In genomic region chr12:71626801-71627200, GRCm38 (mm10) we compare ENCODE assay signal across 10 mouse cellular contexts.
A peak's percentile ranks its signal among the peaks of the same experiment; 100 is the strongest.
DNase-seq lines count a peak whose midpoint lies in the region; ATAC-seq lines count a peak whose summit lies in the region.
"Had no signal": no experiment of that assay in that cellular context is flagged by ENCODE, and none has a peak within 500 bp of the region (broad histone marks: within the 10 kb centered on the region; RNA-seq: fewer than 3 reads in every experiment).

No protein-coding gene starts in this region.

- H3K27me3 ChIP-seq in heart, embryonic 10.5 days (ENCODE audit: insufficient read depth, poor library complexity, severe bottlenecking) = no peaks in the 10 kb centered on the region
- no peaks in the 10 kb centered on the region for H3K27me3 ChIP-seq in kidney, embryonic 16.5 days (ENCODE audit: insufficient read depth, low read length)
- H3K27me3 ChIP-seq in stomach, embryonic 16.5 days (ENCODE audit: control insufficient read depth, insufficient read depth, low read length) = no peaks in the 10 kb centered on the region

- no peak overlapping the region for H3K4me3 ChIP-seq in heart, embryonic 10.5 days
- H3K4me3 ChIP-seq in kidney, embryonic 16.5 days (ENCODE audit: low read length) = no peak overlapping the region
- H3K4me3 ChIP-seq in stomach, embryonic 16.5 days (replicated peaks; ENCODE audit: low read length) = no peak overlapping the region

- H3K4me1 ChIP-seq in heart, embryonic 10.5 days = peaks cover 54% of the 10 kb centered on the region
- peaks cover 48% of the 10 kb centered on the region for H3K4me1 ChIP-seq in kidney, embryonic 16.5 days (ENCODE audit: insufficient read depth, low read length)
- H3K4me1 ChIP-seq in stomach, embryonic 16.5 days (ENCODE audit: control insufficient read depth, insufficient read depth, low read length) = peaks cover 23% of the 10 kb centered on the region

- no peak overlapping the region for H3K4me2 ChIP-seq in kidney, embryonic 16.5 days (replicated peaks; ENCODE audit: low read depth, low read length)
- H3K4me2 ChIP-seq in stomach, embryonic 16.5 days (ENCODE audit: low read depth, low read length) = no peak overlapping the region

- no peaks in the 10 kb centered on the region for H3K36me3 ChIP-seq in heart, embryonic 10.5 days
- no peaks in the 10 kb centered on the region for H3K36me3 ChIP-seq in kidney, embryonic 16.5 days (ENCODE audit: insufficient read depth, low read length)
- no peaks in the 10 kb centered on the region for H3K36me3 ChIP-seq in stomach, embryonic 16.5 days (ENCODE audit: control insufficient read depth, insufficient read depth, low read length)

- peak overlapping the region; percentile 72 for H3K27ac ChIP-seq in heart, embryonic 10.5 days
- peak overlapping the region; percentile 85 for H3K27ac ChIP-seq in kidney, embryonic 16.5 days (ENCODE audit: low read length)
- H3K27ac ChIP-seq in stomach, embryonic 16.5 days (ENCODE audit: low read length) = peak overlapping the region; percentile 82
- H3K27ac ChIP-seq: liver, embryonic 14.5 days had no signal

- DNase-seq in ovary, postnatal 14 days (ENCODE audit: low spot score) = peak; percentile 25
- no peak for DNase-seq in ovary, postnatal 36 days (ENCODE audit: low spot score)
- no peak for DNase-seq in heart, embryonic 10.5 days (ENCODE audit: low spot score)
- DNase-seq in thymus, postnatal 14 days = no peak
- DNase-seq in embryo, embryonic 11 days = no peak
- DNase-seq in cerebellum, postnatal 14 days = no peak
- DNase-seq: adrenal gland, postnatal 10 days had no signal

- no peak overlapping the region for H3K9ac ChIP-seq in kidney, embryonic 16.5 days (replicated peaks; ENCODE audit: low read length)
- H3K9ac ChIP-seq in stomach, embryonic 16.5 days (ENCODE audit: low read length) = no peak overlapping the region
- H3K9ac ChIP-seq: liver, embryonic 14.5 days had no signal

- H3K9me3 ChIP-seq in heart, embryonic 10.5 days = no peaks in the 10 kb centered on the region
- no peaks in the 10 kb centered on the region for H3K9me3 ChIP-seq in kidney, embryonic 16.5 days (ENCODE audit: low read length)
- no peaks in the 10 kb centered on the region for H3K9me3 ChIP-seq in stomach, embryonic 16.5 days (replicated peaks; ENCODE audit: control insufficient read depth, low read length)

- 35% methylated on average over 4 of the region's 4 CpGs for WGBS in heart, embryonic 10.5 days
- 55% methylated on average over 4 of the region's 4 CpGs for WGBS in kidney, embryonic 16.5 days
- WGBS in stomach, embryonic 16.5 days = 32% methylated on average over 4 of the region's 4 CpGs

- peak; percentile 84 for ATAC-seq in kidney, embryonic 16.5 days (ENCODE audit: low FRiP score, low TSS enrichment)
- peak; percentile 85 for ATAC-seq in stomach, embryonic 16.5 days (ENCODE audit: insufficient read depth, low FRiP score)
